Mouse (Mus musculus): ENCODE measurements at regions not wholly inside any gene's neighbourhood (a gene's known extent, or its start where the extent isn't known, plus 50 kb on each side); places are given as distances from the start of the nearest gene placed in this dataset.

- Histone ChIP-seq H3K27me3 (ENCODE audit: insufficient read depth, low read length) (no peaks in the 10 kb centered on the region), H3K36me3 (ENCODE audit: insufficient read depth, low read length) (no peaks in the 10 kb centered on the region), H3K9me3 (ENCODE audit: low read length) (no peaks in the 10 kb centered on the region), H3K4me3 (ENCODE audit: low read length) (no peak overlapping the region), H3K9ac (replicated peaks; ENCODE audit: low read length) (no peak overlapping the region), H3K4me1 (ENCODE audit: insufficient read depth, low read length) (0 out of 2 replicates have a peak, but pooled peaks cover 2% of the 10 kb centered on the region), H3K4me2 (replicated peaks; ENCODE audit: low read depth, low read length) (no peak overlapping the region), H3K27ac (ENCODE audit: low read length) (no peak overlapping the region)
- WGBS = 32% methylated on average over 10 of the region's 10 CpGs
- ATAC-seq (ENCODE audit: low FRiP score, low TSS enrichment) = peak; percentile 35; the same call in 1 of the 2 replicates
These were observed 493.8 kb upstream of the Pkn2 start for GRCm38 (mm10) chr3:143375527-143376061.

DNA sequence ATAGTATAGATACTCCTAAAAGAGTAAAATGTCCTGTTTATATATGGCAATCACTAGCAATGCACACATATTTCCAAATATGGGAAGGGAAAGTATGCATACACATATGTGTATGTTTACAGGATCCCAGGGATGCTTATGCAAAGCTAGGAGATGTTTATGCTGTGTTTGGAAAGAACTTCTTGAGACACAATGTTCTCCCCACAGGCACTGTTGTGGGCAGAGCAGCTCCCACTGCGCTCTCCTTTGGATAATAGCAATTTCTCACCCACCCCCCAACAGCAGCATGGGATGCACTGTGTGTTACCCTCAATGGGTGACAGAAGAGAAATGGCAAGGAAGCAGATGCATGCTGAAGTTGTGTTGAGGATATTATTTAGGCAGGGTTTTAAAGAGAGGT, 491.7 kb upstream of the Pkn2 start:
- H3K27ac ChIP-seq (ENCODE audit: low read length) = no peak overlapping the region
- H3K27me3 ChIP-seq (ENCODE audit: insufficient read depth, low read length) = no peaks in the 10 kb centered on the region
- no peak overlapping the region for H3K4me3 ChIP-seq (ENCODE audit: low read length)
- no peaks in the 10 kb centered on the region for H3K36me3 ChIP-seq (ENCODE audit: insufficient read depth, low read length)
- 93% methylated on average over 1 of the region's 1 CpGs for WGBS
- no peak for ATAC-seq (ENCODE audit: low FRiP score, low TSS enrichment)
- H3K4me2 ChIP-seq (replicated peaks; ENCODE audit: low read depth, low read length) = no peak overlapping the region
- 0 out of 2 replicates have a peak, but pooled peaks cover 2% of the 10 kb centered on the region for H3K4me1 ChIP-seq (ENCODE audit: insufficient read depth, low read length)
- no peak overlapping the region for H3K9ac ChIP-seq (replicated peaks; ENCODE audit: low read length)
- H3K9me3 ChIP-seq (ENCODE audit: low read length) = no peaks in the 10 kb centered on the region

GRCm38 (mm10) chr3:143369002-143369401, 487.2 kb upstream of the Pkn2 start:
- no peak overlapping the region for H3K4me2 ChIP-seq (replicated peaks; ENCODE audit: low read depth, low read length)
- 97% methylated on average over 1 of the region's 1 CpGs for WGBS
- no peaks in the 10 kb centered on the region for H3K4me1 ChIP-seq (ENCODE audit: insufficient read depth, low read length)

GRCm38 (mm10) chr3:143340032-143340431, 458.2 kb upstream of the Pkn2 start:
- ATAC-seq (ENCODE audit: low FRiP score, low TSS enrichment) = peak; percentile 89
- no peaks in the 10 kb centered on the region for H3K9me3 ChIP-seq (ENCODE audit: low read length)
- WGBS = 65% methylated on average over 7 of the region's 7 CpGs
- no peaks in the 10 kb centered on the region for H3K4me1 ChIP-seq (ENCODE audit: insufficient read depth, low read length)
- no peak overlapping the region for H3K4me3 ChIP-seq (ENCODE audit: low read length)
- no peak overlapping the region for H3K27ac ChIP-seq (ENCODE audit: low read length)
- no peaks in the 10 kb centered on the region for H3K27me3 ChIP-seq (ENCODE audit: insufficient read depth, low read length)
- no peaks in the 10 kb centered on the region for H3K36me3 ChIP-seq (ENCODE audit: insufficient read depth, low read length)
- no peak overlapping the region for H3K4me2 ChIP-seq (replicated peaks; ENCODE audit: low read depth, low read length)
- H3K9ac ChIP-seq (replicated peaks; ENCODE audit: low read length) = no peak overlapping the region

More at GRCm38 (mm10) chr3:143369002-143369401, 487.2 kb upstream of the Pkn2 start:
- Histone ChIP-seq H3K4me3 (ENCODE audit: low read length) (no peak overlapping the region), H3K36me3 (ENCODE audit: insufficient read depth, low read length) (no peaks in the 10 kb centered on the region), H3K27ac (ENCODE audit: low read length) (no peak overlapping the region), H3K9ac (replicated peaks; ENCODE audit: low read length) (no peak overlapping the region), H3K9me3 (ENCODE audit: low read length) (no peaks in the 10 kb centered on the region), H3K27me3 (ENCODE audit: insufficient read depth, low read length) (no peaks in the 10 kb centered on the region)
- no peak for ATAC-seq (ENCODE audit: low FRiP score, low TSS enrichment)

GRCm38 (mm10) chr3:143333339-143333738, 451.5 kb upstream of the Pkn2 start:
- Histone ChIP-seq H3K27me3 (ENCODE audit: insufficient read depth, low read length) (no peaks in the 10 kb centered on the region), H3K4me2 (replicated peaks; ENCODE audit: low read depth, low read length) (no peak overlapping the region), H3K9me3 (ENCODE audit: low read length) (no peaks in the 10 kb centered on the region), H3K36me3 (ENCODE audit: insufficient read depth, low read length) (no peaks in the 10 kb centered on the region), H3K4me3 (ENCODE audit: low read length) (no peak overlapping the region), H3K9ac (replicated peaks; ENCODE audit: low read length) (no peak overlapping the region), H3K4me1 (ENCODE audit: insufficient read depth, low read length) (no peaks in the 10 kb centered on the region), H3K27ac (ENCODE audit: low read length) (no peak overlapping the region)
- WGBS = 60% methylated on average over 3 of the region's 3 CpGs
- peak; percentile 74; the same call in 1 of the 2 replicates for ATAC-seq (ENCODE audit: low FRiP score, low TSS enrichment)

DNA sequence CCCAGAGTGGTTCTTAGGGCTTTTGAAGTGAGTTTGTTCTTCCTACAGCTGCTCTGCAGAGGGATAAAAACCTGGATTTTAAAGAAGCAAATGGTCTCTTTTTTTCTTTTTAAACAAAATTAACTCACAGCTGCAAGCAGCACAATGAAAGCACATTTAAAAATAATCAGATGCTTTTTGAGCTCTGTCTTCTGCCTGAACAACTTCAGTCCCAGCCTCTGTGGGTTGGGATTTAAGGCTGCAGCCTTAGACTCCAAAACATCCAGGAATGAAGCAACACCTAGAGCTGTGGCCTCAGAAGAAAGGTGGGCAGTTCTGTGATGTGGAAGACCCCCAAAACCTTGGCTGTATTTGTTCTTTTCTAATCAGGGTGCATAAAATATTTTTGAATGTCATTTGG, 446.7 kb upstream of the Pkn2 start:
- no peak overlapping the region for H3K9ac ChIP-seq (replicated peaks; ENCODE audit: low read length)
- H3K27ac ChIP-seq (ENCODE audit: low read length) = no peak overlapping the region
- H3K4me3 ChIP-seq (ENCODE audit: low read length) = no peak overlapping the region
- no peaks in the 10 kb centered on the region for H3K27me3 ChIP-seq (ENCODE audit: insufficient read depth, low read length)
- H3K36me3 ChIP-seq (ENCODE audit: insufficient read depth, low read length) = no peaks in the 10 kb centered on the region
- H3K9me3 ChIP-seq (ENCODE audit: low read length) = no peaks in the 10 kb centered on the region
- H3K4me2 ChIP-seq (replicated peaks; ENCODE audit: low read depth, low read length) = no peak overlapping the region
- no peak for ATAC-seq (ENCODE audit: low FRiP score, low TSS enrichment)
- H3K4me1 ChIP-seq (ENCODE audit: insufficient read depth, low read length) = no peaks in the 10 kb centered on the region

GRCm38 (mm10) chr3:143327652-143328051, 445.8 kb upstream of the Pkn2 start:
- Histone ChIP-seq H3K9me3 (ENCODE audit: low read length) (no peaks in the 10 kb centered on the region), H3K27me3 (ENCODE audit: insufficient read depth, low read length) (no peaks in the 10 kb centered on the region), H3K9ac (replicated peaks; ENCODE audit: low read length) (no peak overlapping the region), H3K27ac (ENCODE audit: low read length) (no peak overlapping the region), H3K4me2 (replicated peaks; ENCODE audit: low read depth, low read length) (no peak overlapping the region), H3K36me3 (ENCODE audit: insufficient read depth, low read length) (no peaks in the 10 kb centered on the region), H3K4me1 (ENCODE audit: insufficient read depth, low read length) (no peaks in the 10 kb centered on the region), H3K4me3 (ENCODE audit: low read length) (no peak overlapping the region)
- 65% methylated on average over 4 of the region's 4 CpGs for WGBS
- ATAC-seq (ENCODE audit: low FRiP score, low TSS enrichment) = no peak

- H3K36me3 ChIP-seq (ENCODE audit: insufficient read depth, low read length) = no peaks in the 10 kb centered on the region
- no peak overlapping the region for H3K4me3 ChIP-seq (ENCODE audit: low read length)
- H3K4me2 ChIP-seq (replicated peaks; ENCODE audit: low read depth, low read length) = no peak overlapping the region
- ATAC-seq (ENCODE audit: low FRiP score, low TSS enrichment) = no peak
- no peak overlapping the region for H3K27ac ChIP-seq (ENCODE audit: low read length)
- no peaks in the 10 kb centered on the region for H3K4me1 ChIP-seq (ENCODE audit: insufficient read depth, low read length)
- WGBS = 66% methylated on average over 7 of the region's 7 CpGs
- H3K27me3 ChIP-seq (ENCODE audit: insufficient read depth, low read length) = no peaks in the 10 kb centered on the region
- H3K9ac ChIP-seq (replicated peaks; ENCODE audit: low read length) = no peak overlapping the region
- H3K9me3 ChIP-seq (ENCODE audit: low read length) = no peaks in the 10 kb centered on the region
These were observed 434.7 kb upstream of the Pkn2 start for GRCm38 (mm10) chr3:143316457-143316856.

DNA sequence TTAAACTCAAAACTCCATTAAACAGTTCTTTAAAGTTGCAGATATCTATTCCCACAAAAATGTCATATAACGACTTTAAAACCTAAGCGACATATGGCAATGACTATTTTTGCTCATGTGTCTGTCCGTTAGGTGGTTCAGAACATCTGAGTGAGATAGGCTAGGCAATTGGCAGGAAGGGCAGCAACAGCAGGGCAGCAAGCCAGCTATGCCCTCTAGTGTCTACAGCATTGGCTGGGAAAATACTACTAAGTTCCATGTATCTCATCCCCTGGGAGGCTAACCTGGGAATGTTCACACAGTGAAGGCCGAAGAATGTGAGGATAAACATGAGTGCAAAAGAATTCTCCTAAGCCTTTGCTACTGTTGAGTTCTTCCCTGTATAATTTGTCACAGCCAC, 410.0 kb upstream of the Pkn2 start:
- Histone ChIP-seq H3K27me3 (ENCODE audit: insufficient read depth, low read length) (no peaks in the 10 kb centered on the region), H3K36me3 (ENCODE audit: insufficient read depth, low read length) (no peaks in the 10 kb centered on the region), H3K4me3 (ENCODE audit: low read length) (no peak overlapping the region), H3K27ac (ENCODE audit: low read length) (no peak overlapping the region), H3K9ac (replicated peaks; ENCODE audit: low read length) (no peak overlapping the region), H3K9me3 (ENCODE audit: low read length) (no peaks in the 10 kb centered on the region), H3K4me1 (ENCODE audit: insufficient read depth, low read length) (no peaks in the 10 kb centered on the region), H3K4me2 (replicated peaks; ENCODE audit: low read depth, low read length) (no peak overlapping the region)
- WGBS = 86% methylated on average over 4 of the region's 4 CpGs
- no peak for ATAC-seq (ENCODE audit: low FRiP score, low TSS enrichment)

DNA sequence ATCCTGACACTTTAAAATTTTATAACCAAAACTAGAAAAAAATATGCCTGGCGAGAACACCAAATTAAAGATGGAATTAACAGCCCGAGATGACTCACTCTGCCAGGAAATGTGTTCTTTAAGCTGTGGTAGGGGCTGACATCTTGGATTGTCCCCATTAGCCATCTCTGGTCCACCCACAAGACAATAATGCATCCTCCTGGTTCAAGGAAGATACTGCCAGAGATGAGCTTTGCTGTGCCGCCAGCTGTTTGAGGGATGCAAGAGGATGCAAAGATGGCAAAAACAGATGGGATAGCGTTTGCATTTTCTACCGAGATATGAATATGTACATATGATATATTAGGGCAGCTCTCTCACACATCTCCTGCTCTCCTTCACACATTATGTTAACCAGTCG, 382.3 kb upstream of the Pkn2 start:
- ATAC-seq (ENCODE audit: low FRiP score, low TSS enrichment) = no peak
- H3K27ac ChIP-seq (ENCODE audit: low read length) = no peak overlapping the region
- H3K27me3 ChIP-seq (ENCODE audit: insufficient read depth, low read length) = no peaks in the 10 kb centered on the region
- 89% methylated on average over 6 of the region's 6 CpGs for WGBS
- no peaks in the 10 kb centered on the region for H3K9me3 ChIP-seq (ENCODE audit: low read length)
- H3K4me2 ChIP-seq (replicated peaks; ENCODE audit: low read depth, low read length) = no peak overlapping the region
- H3K4me3 ChIP-seq (ENCODE audit: low read length) = no peak overlapping the region
- H3K36me3 ChIP-seq (ENCODE audit: insufficient read depth, low read length) = no peaks in the 10 kb centered on the region
- no peak overlapping the region for H3K9ac ChIP-seq (replicated peaks; ENCODE audit: low read length)
- no peaks in the 10 kb centered on the region for H3K4me1 ChIP-seq (ENCODE audit: insufficient read depth, low read length)
